Mouse (Mus musculus): ENCODE results near the gene Gm9508. TPM values are rescaled to one million over a fixed set of nuclear protein-coding genes. Genes with fewer than 3 reads are reported as not detected.

Gene Gm9508
- polyA plus RNA-seq, 1 experiment from 2014 or later = not detected

DNA sequence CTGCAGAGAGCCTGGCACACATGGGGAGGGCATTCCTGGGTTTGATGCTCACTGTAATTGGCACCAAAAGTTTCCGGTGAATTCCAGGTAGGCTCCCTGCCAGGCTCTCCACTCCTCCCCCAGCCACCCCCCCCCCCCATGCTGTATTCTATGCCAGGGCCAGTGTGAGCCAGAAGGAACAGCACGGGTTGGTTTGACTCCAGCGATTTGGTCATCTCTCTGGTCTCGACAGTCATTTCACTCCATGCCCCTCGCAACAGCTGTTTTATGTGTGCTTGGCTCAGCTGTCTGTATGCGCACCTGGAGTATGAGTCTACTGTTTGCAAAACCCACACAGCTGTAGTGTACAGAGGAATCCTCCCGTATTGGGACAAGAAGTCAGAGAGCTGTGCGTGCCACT lies 30.7 kb downstream of the Gm9508 start:
- no peak overlapping the region for H3K9ac ChIP-seq
- no peak for ATAC-seq (ENCODE audit: low read depth)
- H3K4me2 ChIP-seq = no peak overlapping the region
- no peaks in the 10 kb centered on the region for H3K36me3 ChIP-seq
- no peak overlapping the region for H3K4me3 ChIP-seq (replicated peaks)
- no peak overlapping the region for H3K27ac ChIP-seq
- no peak for DNase-seq
- WGBS (ENCODE audit: insufficient replicate concordance) = 75% methylated on average over 8 of the region's 8 CpGs
- H3K27me3 ChIP-seq = peaks cover 31% of the 10 kb centered on the region
- H3K4me1 ChIP-seq (replicated peaks) = peaks cover 14% of the 10 kb centered on the region
- no peaks in the 10 kb centered on the region for H3K9me3 ChIP-seq (replicated peaks)

DNA sequence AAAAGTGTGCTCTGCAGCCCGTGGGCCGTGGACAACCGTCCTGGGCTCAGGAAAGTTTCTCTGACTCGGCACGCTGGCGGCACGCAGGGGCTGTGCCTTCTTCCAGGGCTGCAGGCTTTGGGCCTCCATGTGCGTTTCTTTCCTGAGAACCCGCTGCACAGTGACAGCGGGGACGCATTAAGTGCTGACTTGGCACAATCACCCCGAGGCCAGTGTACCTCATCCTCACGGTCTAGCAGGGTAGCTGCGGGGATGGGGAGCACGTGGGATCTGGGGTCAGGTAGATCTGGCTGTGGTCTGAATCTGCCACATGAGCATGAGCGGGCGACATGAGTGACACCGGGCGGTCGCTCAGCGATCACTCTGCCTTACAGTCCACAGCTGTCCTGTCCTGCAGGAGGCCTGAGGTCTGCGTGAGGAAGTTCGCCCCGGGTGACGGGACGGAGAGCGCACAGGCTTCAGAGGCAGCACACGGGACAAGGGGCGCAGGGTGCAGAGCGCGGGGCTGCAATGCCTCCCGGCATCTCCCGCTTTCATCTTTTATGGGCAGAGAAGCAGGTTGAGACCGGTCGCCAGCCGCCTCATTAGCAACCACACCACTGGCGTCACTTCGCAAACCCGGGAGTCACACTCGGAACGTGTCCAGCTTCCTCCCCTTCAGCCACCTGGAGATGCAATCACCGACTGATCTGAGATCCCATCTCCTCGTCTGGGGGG lies 32.9 kb downstream of the Gm9508 start:
- no peak overlapping the region for H3K9ac ChIP-seq
- 39% methylated on average over 43 of the region's 43 CpGs for WGBS (ENCODE audit: insufficient replicate concordance)
- H3K27ac ChIP-seq = no peak overlapping the region
- no peak for ATAC-seq (ENCODE audit: low read depth)
- no peaks in the 10 kb centered on the region for H3K4me1 ChIP-seq (replicated peaks)
- H3K27me3 ChIP-seq = peaks cover 31% of the 10 kb centered on the region
- no peak for DNase-seq
- H3K4me2 ChIP-seq = no peak overlapping the region
- no peak overlapping the region for H3K4me3 ChIP-seq (replicated peaks)
- H3K9me3 ChIP-seq (replicated peaks) = no peaks in the 10 kb centered on the region
- H3K36me3 ChIP-seq = no peaks in the 10 kb centered on the region

DNA sequence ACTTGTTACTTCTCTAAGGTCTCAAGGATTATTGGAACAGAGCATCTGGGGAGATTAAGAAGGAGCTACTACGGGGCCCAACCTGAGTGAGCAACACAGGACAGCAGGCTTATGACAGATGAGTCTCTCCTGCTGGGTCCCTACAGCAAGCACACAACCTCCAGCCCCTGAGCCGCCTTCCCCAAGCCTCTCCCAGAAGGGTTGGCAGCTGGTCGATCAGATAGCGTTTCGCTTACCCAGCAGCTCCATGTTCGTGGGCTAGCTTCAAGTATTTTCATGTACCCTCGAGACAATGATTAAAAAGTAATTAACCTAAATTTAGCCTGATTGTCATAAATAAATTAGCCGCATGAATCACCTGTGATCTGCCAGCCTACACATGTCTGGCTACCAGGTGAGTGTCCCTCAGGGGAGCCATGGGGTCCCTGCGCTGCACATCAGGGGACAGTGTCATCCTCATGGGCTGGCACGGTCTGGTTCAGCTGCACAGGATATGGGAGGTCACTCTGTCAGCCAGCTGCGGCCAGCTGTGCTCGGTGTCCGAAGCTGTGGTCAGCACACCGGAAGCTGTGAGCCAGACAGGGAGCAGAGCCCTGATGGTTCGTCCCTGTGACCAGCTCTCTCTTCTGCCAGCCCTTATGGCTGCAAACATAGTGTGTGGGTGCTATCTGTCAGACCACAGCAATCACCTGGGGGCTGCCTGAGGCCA lies 38.6 kb downstream of the Gm9508 start:
- no peak for DNase-seq
- no peak overlapping the region for H3K4me2 ChIP-seq
- H3K27ac ChIP-seq = no peak overlapping the region
- no peak overlapping the region for H3K4me3 ChIP-seq (replicated peaks)
- H3K27me3 ChIP-seq = peaks cover 4% of the 10 kb centered on the region; the same call in 1 of the 2 replicates
- H3K36me3 ChIP-seq = no peaks in the 10 kb centered on the region
- ATAC-seq (ENCODE audit: low read depth) = no peak
- WGBS (ENCODE audit: insufficient replicate concordance) = 46% methylated on average over 15 of the region's 15 CpGs
- H3K9ac ChIP-seq = no peak overlapping the region
- no peaks in the 10 kb centered on the region for H3K4me1 ChIP-seq (replicated peaks)
- no peaks in the 10 kb centered on the region for H3K9me3 ChIP-seq (replicated peaks)

DNA sequence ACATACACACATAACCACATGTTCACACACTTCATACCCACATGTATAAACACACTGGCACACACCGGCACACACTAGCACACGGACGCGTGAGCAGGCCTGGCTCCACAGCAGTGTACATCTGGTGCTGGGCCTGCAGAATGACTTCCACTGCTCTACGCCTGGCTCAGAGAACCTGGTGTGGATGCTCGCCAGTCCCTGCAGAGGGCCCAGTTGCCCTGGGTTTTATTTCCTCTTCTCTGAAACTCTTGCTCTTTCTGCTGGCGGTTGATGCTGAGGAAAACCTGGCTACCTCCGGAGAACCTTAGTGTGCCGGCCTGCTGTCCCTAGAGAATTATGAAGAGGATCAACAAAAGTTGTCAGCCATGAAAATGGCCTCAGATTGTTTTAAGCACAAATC lies 45.0 kb downstream of the Gm9508 start:
- 82% methylated on average over 9 of the region's 9 CpGs for WGBS (ENCODE audit: insufficient replicate concordance)
- ATAC-seq (ENCODE audit: low read depth) = no peak

DNA sequence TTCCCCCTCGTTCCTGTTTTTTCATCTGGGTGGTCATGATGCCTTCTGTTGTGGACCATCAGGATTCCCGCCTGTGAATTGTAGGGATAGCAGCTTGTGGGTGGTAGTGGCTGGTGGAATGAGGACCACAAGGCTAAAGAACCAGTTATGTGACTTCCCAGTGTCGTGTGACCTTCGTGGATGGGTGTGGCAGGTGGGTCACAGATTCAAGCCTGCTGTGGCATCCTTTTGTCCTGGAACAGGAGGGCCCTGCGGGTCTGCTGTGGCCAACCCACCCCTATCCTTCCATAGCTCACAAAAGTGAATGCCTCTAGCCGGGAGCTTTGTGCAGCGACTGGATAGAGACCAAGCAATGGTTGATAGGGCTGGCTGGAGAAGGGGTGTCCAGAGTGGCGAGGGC lies 49.1 kb downstream of the Gm9508 start:
- Histone ChIP-seq H3K27ac (no peak overlapping the region), H3K4me3 (replicated peaks) (no peak overlapping the region), H3K4me1 (replicated peaks) (no peaks in the 10 kb centered on the region), H3K9ac (no peak overlapping the region), H3K27me3 (no peaks in the 10 kb centered on the region), H3K4me2 (no peak overlapping the region), H3K36me3 (peaks cover 40% of the 10 kb centered on the region), H3K9me3 (replicated peaks) (no peaks in the 10 kb centered on the region)
- DNase-seq (no peak), ATAC-seq (ENCODE audit: low read depth) (no peak)
- WGBS (ENCODE audit: insufficient replicate concordance) = 72% methylated on average over 8 of the region's 8 CpGs

More for the DNA sequence above, 45.0 kb downstream of the Gm9508 start:
- Histone ChIP-seq H3K4me2 (no peak overlapping the region), H3K9ac (no peak overlapping the region), H3K27ac (no peak overlapping the region), H3K27me3 (no peaks in the 10 kb centered on the region), H3K4me3 (replicated peaks) (no peak overlapping the region), H3K36me3 (no peaks in the 10 kb centered on the region), H3K4me1 (replicated peaks) (no peaks in the 10 kb centered on the region), H3K9me3 (replicated peaks) (no peaks in the 10 kb centered on the region)
- no peak for DNase-seq

DNA sequence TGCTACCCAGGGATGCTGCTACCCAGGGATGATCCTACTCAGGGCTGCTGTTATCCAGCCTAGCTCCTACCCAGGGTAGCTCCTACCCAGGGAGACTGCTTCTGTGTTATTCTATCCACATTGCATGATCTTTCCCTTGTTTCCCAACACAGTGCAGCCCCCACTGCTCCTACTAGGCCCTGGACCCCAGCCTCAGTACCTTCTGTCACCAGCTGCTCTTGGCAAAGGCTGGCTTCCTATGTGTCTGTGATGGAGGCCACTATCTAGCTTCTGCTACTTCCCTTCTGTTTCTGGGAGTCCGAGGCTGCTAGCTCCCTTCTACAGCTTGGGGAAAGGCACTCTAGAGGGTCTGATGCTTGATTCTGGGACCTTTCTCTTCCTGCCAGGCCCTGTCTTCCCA lies 49.6 kb downstream of the Gm9508 start:
- H3K9me3 ChIP-seq (replicated peaks) = no peaks in the 10 kb centered on the region
- H3K27ac ChIP-seq = no peak overlapping the region
- peaks cover 43% of the 10 kb centered on the region for H3K36me3 ChIP-seq
- H3K4me2 ChIP-seq = no peak overlapping the region
- H3K27me3 ChIP-seq = no peaks in the 10 kb centered on the region
- no peak for ATAC-seq (ENCODE audit: low read depth)
- DNase-seq = no peak
- H3K4me1 ChIP-seq (replicated peaks) = no peaks in the 10 kb centered on the region
- no peak overlapping the region for H3K9ac ChIP-seq
- no peak overlapping the region for H3K4me3 ChIP-seq (replicated peaks)
- WGBS (ENCODE audit: insufficient replicate concordance) = 12% methylated on average over 1 of the region's 1 CpGs

Other genes with a start within 250 kb of the Gm9508 start
- 23.3 and 26.2 TPM in 2 replicates for gene Fam207a, start 181.4 kb downstream of the Gm9508 start, polyA plus RNA-seq (2015; fragmentation: Nextera tagmentation; extraction: Ambion mirVana)
- 10.3 and 10.7 TPM in 2 replicates for gene Itgb2, start 167.0 kb downstream of the Gm9508 start, polyA plus RNA-seq (2015; fragmentation: Nextera tagmentation; extraction: Ambion mirVana)
- 64.1 and 73.2 TPM in 2 replicates for gene Pttg1ip, start 115.5 kb downstream of the Gm9508 start, polyA plus RNA-seq (2015; fragmentation: Nextera tagmentation; extraction: Ambion mirVana)
- 118 and 127 TPM in 2 replicates for gene Sumo3, start 91.1 kb downstream of the Gm9508 start, polyA plus RNA-seq (2015; fragmentation: Nextera tagmentation; extraction: Ambion mirVana)
- 1.1 and 5.3 TPM in 2 replicates for gene Gm49325, start 91.0 kb downstream of the Gm9508 start, polyA plus RNA-seq (2015; fragmentation: Nextera tagmentation; extraction: Ambion mirVana)
- 47.2 and 50.1 TPM in 2 replicates for gene Ube2g2, start 75.0 kb downstream of the Gm9508 start, polyA plus RNA-seq (2015; fragmentation: Nextera tagmentation; extraction: Ambion mirVana)
- 0.07 and 0.10 TPM in 2 replicates for gene Tspear, start 10.7 kb downstream of the Gm9508 start, polyA plus RNA-seq (2015; fragmentation: Nextera tagmentation; extraction: Ambion mirVana)
- not detected in 2 replicates for gene Gm19402, start 6.5 kb downstream of the Gm9508 start, polyA plus RNA-seq (2015; fragmentation: Nextera tagmentation; extraction: Ambion mirVana)
- gene Gm10272, start 9.4 kb upstream of the Gm9508 start, polyA plus RNA-seq (2015; fragmentation: Nextera tagmentation; extraction: Ambion mirVana) = not detected in 2 replicates
- gene Gm10024, start 14.2 kb upstream of the Gm9508 start, polyA plus RNA-seq (2015; fragmentation: Nextera tagmentation; extraction: Ambion mirVana) = not detected in 2 replicates
- not detected in 2 replicates for gene Gm10142, start 18.6 kb upstream of the Gm9508 start, polyA plus RNA-seq (2015; fragmentation: Nextera tagmentation; extraction: Ambion mirVana)
- gene Krtap12-1, start 23.4 kb upstream of the Gm9508 start, polyA plus RNA-seq (2015; fragmentation: Nextera tagmentation; extraction: Ambion mirVana) = not detected in 2 replicates
- gene Gm10100, start 29.3 kb upstream of the Gm9508 start, polyA plus RNA-seq (2015; fragmentation: Nextera tagmentation; extraction: Ambion mirVana) = not detected in 2 replicates
- gene Gm18596, start 45.4 kb upstream of the Gm9508 start, polyA plus RNA-seq (2015; fragmentation: Nextera tagmentation; extraction: Ambion mirVana) = not detected in 2 replicates
- gene Gm9736, start 54.1 kb upstream of the Gm9508 start, polyA plus RNA-seq (2015; fragmentation: Nextera tagmentation; extraction: Ambion mirVana) = not detected in 2 replicates
- gene Gm3233, start 62.4 kb upstream of the Gm9508 start, polyA plus RNA-seq (2015; fragmentation: Nextera tagmentation; extraction: Ambion mirVana) = not detected in 2 replicates
- gene Gm3238, start 74.1 kb upstream of the Gm9508 start, polyA plus RNA-seq (2015; fragmentation: Nextera tagmentation; extraction: Ambion mirVana) = not detected in 2 replicates
- gene Gm7138, start 79.7 kb upstream of the Gm9508 start, polyA plus RNA-seq (2015; fragmentation: Nextera tagmentation; extraction: Ambion mirVana) = not detected in 2 replicates
- gene Gm3250, start 85.3 kb upstream of the Gm9508 start, polyA plus RNA-seq (2015; fragmentation: Nextera tagmentation; extraction: Ambion mirVana) = not detected in 2 replicates
- not detected in 2 replicates for gene Gm7137, start 91.0 kb upstream of the Gm9508 start, polyA plus RNA-seq (2015; fragmentation: Nextera tagmentation; extraction: Ambion mirVana)
- gene Gm9639, start 97.8 kb upstream of the Gm9508 start, polyA plus RNA-seq (2015; fragmentation: Nextera tagmentation; extraction: Ambion mirVana) = not detected in 2 replicates
- not detected in 2 replicates for gene Gm19668, start 101.9 kb upstream of the Gm9508 start, polyA plus RNA-seq (2015; fragmentation: Nextera tagmentation; extraction: Ambion mirVana)
- gene Gm9507, start 114.6 kb upstream of the Gm9508 start, polyA plus RNA-seq (2015; fragmentation: Nextera tagmentation; extraction: Ambion mirVana) = not detected in 2 replicates
- not detected in 2 replicates for gene Gm2696, start 117.4 kb upstream of the Gm9508 start, polyA plus RNA-seq (2015; fragmentation: Nextera tagmentation; extraction: Ambion mirVana)
- gene Krtap10-4, start 129.9 kb upstream of the Gm9508 start, polyA plus RNA-seq (2015; fragmentation: Nextera tagmentation; extraction: Ambion mirVana) = not detected in 2 replicates
- not detected in 2 replicates for gene Krtap10-10, start 138.7 kb upstream of the Gm9508 start, polyA plus RNA-seq (2015; fragmentation: Nextera tagmentation; extraction: Ambion mirVana)
- not detected in 2 replicates for gene Gm36176, start 149.6 kb upstream of the Gm9508 start, polyA plus RNA-seq (2015; fragmentation: Nextera tagmentation; extraction: Ambion mirVana)
- not detected in 2 replicates for gene Gm10318, start 155.6 kb upstream of the Gm9508 start, polyA plus RNA-seq (2015; fragmentation: Nextera tagmentation; extraction: Ambion mirVana)
- not detected in 2 replicates for gene Gm3285, start 164.7 kb upstream of the Gm9508 start, polyA plus RNA-seq (2015; fragmentation: Nextera tagmentation; extraction: Ambion mirVana)
- 8.6 and 10.1 TPM in 2 replicates for gene Lrrc3, start 205.3 kb upstream of the Gm9508 start, polyA plus RNA-seq (2015; fragmentation: Nextera tagmentation; extraction: Ambion mirVana)

Measured in liver, embryonic 13.5 days (tissue).